Comparison of ENCODE assay signal across 13 mouse cellular contexts in genomic region chr7:29008171-29008570, GRCm38 (mm10).
"Had no signal": no experiment of that assay in that cellular context is flagged by ENCODE, and none has a peak within 500 bp of the region (broad histone marks: within the 10 kb centered on the region; RNA-seq: fewer than 3 reads in every experiment).

No protein-coding gene starts in this region.

- H3K4me2 ChIP-seq: limb, embryonic 13.5 days; lung, embryonic 14.5 days; midbrain, embryonic 11.5 days; midbrain, embryonic 15.5 days had no signal

- H3K4me3 ChIP-seq: layer of hippocampus, adult 2 months; limb, embryonic 13.5 days; megakaryocyte, embryonic 14.5 days; midbrain, embryonic 15.5 days had no signal

- ATAC-seq: midbrain, embryonic 15.5 days had no signal

- H3K4me1 ChIP-seq: limb, embryonic 13.5 days; midbrain, embryonic 15.5 days had no signal

- H3K27ac ChIP-seq: kidney, postnatal 0 days; layer of hippocampus, adult 2 months; limb, embryonic 13.5 days; midbrain, embryonic 15.5 days had no signal

- H3K27me3 ChIP-seq: limb, embryonic 13.5 days; midbrain, embryonic 15.5 days had no signal

- H3K36me3 ChIP-seq: limb, embryonic 13.5 days; midbrain, embryonic 15.5 days had no signal

- H3K9ac ChIP-seq: limb, embryonic 13.5 days; lung, embryonic 14.5 days; midbrain, embryonic 15.5 days had no signal

- H3K9me3 ChIP-seq: limb, embryonic 13.5 days; midbrain, embryonic 15.5 days had no signal

- DNase-seq: kidney, adult 11 months; kidney, adult 9 months; kidney, postnatal 4 days; left cerebral cortex, postnatal 4 days; lung, embryonic 14.5 days; lung, postnatal 14 days; right cerebral cortex, postnatal 14 days had no signal
